In genomic region chr5:89146276-89146675, GRCm38 (mm10) we compare ENCODE assay signal across 27 mouse cellular contexts.
DNase-seq lines count a peak whose midpoint lies in the region; ATAC-seq and TF ChIP-seq lines count a peak whose summit lies in the region.
"Had no signal": no experiment of that assay in that cellular context is flagged by ENCODE, and none has a peak within 500 bp of the region (broad histone marks: within the 10 kb centered on the region; RNA-seq: fewer than 3 reads in every experiment).

No protein-coding gene starts in this region.

- no peak for TF ChIP-seq CTCF in gastrocnemius, adult 2 months (IDR thresholded peaks at IDR 0.05)

- 0 out of 2 replicates have a peak, but pooled peaks have one; percentile 4 for ATAC-seq in intestine, embryonic 16.5 days
- ATAC-seq in intestine, embryonic 15.5 days = no peak
- ATAC-seq in midbrain, embryonic 16.5 days = no peak
- ATAC-seq: forebrain, embryonic 15.5 days; hindbrain, postnatal 0 days; inflammation-experienced regulatory T-cells, adult 6 months had no signal

- H3K27me3 ChIP-seq in intestine, embryonic 16.5 days (replicated peaks; ENCODE audit: control insufficient read depth, insufficient read depth, low read length) = no peaks in the 10 kb centered on the region
- H3K27me3 ChIP-seq in intestine, embryonic 15.5 days (replicated peaks) = no peaks in the 10 kb centered on the region
- H3K27me3 ChIP-seq in midbrain, embryonic 16.5 days (ENCODE audit: control insufficient read depth, insufficient read depth, low read depth, low read length) = no peaks in the 10 kb centered on the region
- H3K27me3 ChIP-seq: CH12.LX; embryonic facial prominence, embryonic 12.5 days; embryonic facial prominence, embryonic 15.5 days; forebrain, embryonic 15.5 days; heart, embryonic 13.5 days had no signal

- peak overlapping the region; percentile 79 for H3K27ac ChIP-seq in gastrocnemius, adult 2 months
- H3K27ac ChIP-seq in intestine, embryonic 16.5 days (ENCODE audit: low read length) = no peak overlapping the region
- H3K27ac ChIP-seq in intestine, embryonic 15.5 days = no peak overlapping the region
- no peak overlapping the region for H3K27ac ChIP-seq in midbrain, embryonic 16.5 days (ENCODE audit: low read length)
- H3K27ac ChIP-seq: embryonic facial prominence, embryonic 12.5 days; embryonic facial prominence, embryonic 15.5 days; forebrain, embryonic 15.5 days; heart, embryonic 13.5 days; hindbrain, embryonic 14.5 days; hindbrain, postnatal 0 days had no signal

- intact Hi-C loops in gastrocnemius, adult 2 months (cut with DNase I) = loop anchor here (5.0 to 10.0 kb wide), 3 partner anchors 84 to 214 kb away; no protein-coding TSS in a partner anchor

- H3K36me3 ChIP-seq in intestine, embryonic 16.5 days (ENCODE audit: control insufficient read depth, insufficient read depth, low read length) = no peaks in the 10 kb centered on the region
- no peaks in the 10 kb centered on the region for H3K36me3 ChIP-seq in intestine, embryonic 15.5 days
- H3K36me3 ChIP-seq in midbrain, embryonic 16.5 days (ENCODE audit: control insufficient read depth, insufficient read depth, low read length) = no peaks in the 10 kb centered on the region
- H3K36me3 ChIP-seq: embryonic facial prominence, embryonic 12.5 days; embryonic facial prominence, embryonic 15.5 days; forebrain, embryonic 15.5 days; G1E; heart, embryonic 13.5 days had no signal

- WGBS in intestine, embryonic 16.5 days = 91% methylated on average over 2 of the region's 2 CpGs
- 83% methylated on average over 2 of the region's 2 CpGs for WGBS in intestine, embryonic 15.5 days
- 94% methylated on average over 2 of the region's 2 CpGs for WGBS in midbrain, embryonic 16.5 days

- H3K4me3 ChIP-seq in gastrocnemius, adult 2 months = no peak overlapping the region
- H3K4me3 ChIP-seq in intestine, embryonic 16.5 days (ENCODE audit: low read length) = no peak overlapping the region
- no peak overlapping the region for H3K4me3 ChIP-seq in intestine, embryonic 15.5 days (replicated peaks)
- no peak overlapping the region for H3K4me3 ChIP-seq in midbrain, embryonic 16.5 days (ENCODE audit: low read depth, low read length)
- H3K4me3 ChIP-seq: embryonic facial prominence, embryonic 12.5 days; embryonic facial prominence, embryonic 15.5 days; forebrain, embryonic 15.5 days; heart, embryonic 13.5 days had no signal

- H3K9ac ChIP-seq in intestine, embryonic 16.5 days (ENCODE audit: low read depth, low read length) = no peak overlapping the region
- H3K9ac ChIP-seq in intestine, embryonic 15.5 days = no peak overlapping the region
- no peak overlapping the region for H3K9ac ChIP-seq in midbrain, embryonic 16.5 days (ENCODE audit: low read depth, low read length)
- H3K9ac ChIP-seq: embryonic facial prominence, embryonic 12.5 days; embryonic facial prominence, embryonic 15.5 days; forebrain, embryonic 15.5 days; heart, embryonic 13.5 days; hindbrain, embryonic 14.5 days had no signal

- H3K4me2 ChIP-seq in intestine, embryonic 16.5 days (ENCODE audit: low read depth, low read length) = no peak overlapping the region
- no peak overlapping the region for H3K4me2 ChIP-seq in intestine, embryonic 15.5 days (replicated peaks)
- H3K4me2 ChIP-seq in midbrain, embryonic 16.5 days (ENCODE audit: low read length) = no peak overlapping the region
- H3K4me2 ChIP-seq: embryonic facial prominence, embryonic 12.5 days; embryonic facial prominence, embryonic 15.5 days; forebrain, embryonic 15.5 days; heart, embryonic 13.5 days; hindbrain, embryonic 14.5 days had no signal

- H3K4me1 ChIP-seq in intestine, embryonic 16.5 days (ENCODE audit: control insufficient read depth, insufficient read depth, low read length) = peaks cover 17% of the 10 kb centered on the region
- H3K4me1 ChIP-seq in intestine, embryonic 15.5 days (replicated peaks) = peaks cover 10% of the 10 kb centered on the region; the same call in 1 of the 2 replicates
- no peaks in the 10 kb centered on the region for H3K4me1 ChIP-seq in midbrain, embryonic 16.5 days (ENCODE audit: control insufficient read depth, insufficient read depth, low read length)

- H3K9me3 ChIP-seq in intestine, embryonic 16.5 days (ENCODE audit: control insufficient read depth, low read length) = no peaks in the 10 kb centered on the region
- no peaks in the 10 kb centered on the region for H3K9me3 ChIP-seq in intestine, embryonic 15.5 days
- no peaks in the 10 kb centered on the region for H3K9me3 ChIP-seq in midbrain, embryonic 16.5 days (replicated peaks; ENCODE audit: control insufficient read depth, low read length, poor library complexity, severe bottlenecking)
- H3K9me3 ChIP-seq: embryonic facial prominence, embryonic 12.5 days; embryonic facial prominence, embryonic 15.5 days; forebrain, embryonic 15.5 days; heart, embryonic 13.5 days had no signal

- DNase-seq in gastrocnemius, adult 2 months = peak; percentile 55
- no peak for DNase-seq in gastrocnemius, postnatal 10 days
- peak; percentile 15 for DNase-seq in gastrocnemius, postnatal 25 days
- no peak for DNase-seq in spleen, adult 12 weeks (ENCODE audit: low spot score)
- DNase-seq: adrenal gland, adult 2 months; adrenal gland, postnatal 14 days; B cell, adult 2 months; cerebellum, adult 11 months; cerebellum, adult 2 months; cerebellum, adult 9-11 months; cerebellum, postnatal 25 days; heart, adult 18-20 months; heart, postnatal 14 days; heart, postnatal 4 days; kidney, adult 11 months had no signal

Comparison
In these comparisons a context has a peak if more than half of its experiments do, and no peak if none do; other contexts are left out.
1. DNase-seq: peak in gastrocnemius, adult 2 months (single experiment) and gastrocnemius, postnatal 25 days (single experiment); none in gastrocnemius, postnatal 10 days (single experiment) and spleen, adult 12 weeks (single experiment).